In genomic region chr9:105803416-105803815, GRCm38 (mm10) we compare ENCODE assay signal across 20 mouse cellular contexts. TPM values are rescaled to one million over a fixed set of nuclear protein-coding genes. Genes with fewer than 3 reads are reported as not detected.
DNase-seq lines count a peak whose midpoint lies in the region; ATAC-seq and TF ChIP-seq lines count a peak whose summit lies in the region.
"Had no signal": no experiment of that assay in that cellular context is flagged by ENCODE, and none has a peak within 500 bp of the region (broad histone marks: within the 10 kb centered on the region; RNA-seq: fewer than 3 reads in every experiment).

No protein-coding gene starts in this region.

- no peak for TF ChIP-seq EP300 in liver, postnatal 0 days (IDR thresholded peaks at IDR 0.05; ENCODE audit: low read depth)

- no peak overlapping the region for H3K27ac ChIP-seq in liver, postnatal 0 days (ENCODE audit: low read depth)
- H3K27ac ChIP-seq: embryonic facial prominence, embryonic 13.5 days; forebrain, embryonic 12.5 days; hindbrain, embryonic 15.5 days had no signal

- no peak for ATAC-seq in liver, postnatal 0 days
- ATAC-seq in megakaryocyte-erythroid progenitor cell, adult 5-6 weeks (replicated peaks; ENCODE audit: low FRiP score, low TSS enrichment, poor library complexity, severe bottlenecking) = no peak
- ATAC-seq: forebrain, embryonic 16.5 days had no signal

- H3K4me1 ChIP-seq in liver, postnatal 0 days (ENCODE audit: insufficient read depth) = no peaks in the 10 kb centered on the region
- H3K4me1 ChIP-seq: embryonic facial prominence, embryonic 13.5 days; forebrain, embryonic 12.5 days; hindbrain, embryonic 15.5 days had no signal

- no peaks in the 10 kb centered on the region for H3K36me3 ChIP-seq in liver, postnatal 0 days (replicated peaks; ENCODE audit: insufficient read depth, low read length)
- H3K36me3 ChIP-seq in splenic B cell, adult 2 months (ENCODE audit: control insufficient read depth, insufficient read depth, low read length, poor library complexity, severe bottlenecking) = no peaks in the 10 kb centered on the region
- H3K36me3 ChIP-seq: embryonic facial prominence, embryonic 13.5 days; forebrain, embryonic 12.5 days; G1E; heart, embryonic 12.5 days; hindbrain, embryonic 15.5 days had no signal

- no peak overlapping the region for H3K4me3 ChIP-seq in liver, postnatal 0 days (ENCODE audit: low read depth, low read length)
- H3K4me3 ChIP-seq: embryonic facial prominence, embryonic 13.5 days; forebrain, embryonic 12.5 days; heart, embryonic 12.5 days; hindbrain, embryonic 15.5 days had no signal

- no peak overlapping the region for H3K4me2 ChIP-seq in liver, postnatal 0 days (ENCODE audit: low read depth, low read length)
- H3K4me2 ChIP-seq: embryonic facial prominence, embryonic 13.5 days; forebrain, embryonic 12.5 days; heart, embryonic 12.5 days; hindbrain, embryonic 15.5 days had no signal

- no peaks in the 10 kb centered on the region for H3K27me3 ChIP-seq in liver, postnatal 0 days (ENCODE audit: insufficient read depth, low read length)
- no peaks in the 10 kb centered on the region for H3K27me3 ChIP-seq in splenic B cell, adult 2 months (ENCODE audit: control insufficient read depth, insufficient read depth, low read length, poor library complexity, severe bottlenecking)
- H3K27me3 ChIP-seq: embryonic facial prominence, embryonic 13.5 days; forebrain, embryonic 12.5 days; hindbrain, embryonic 15.5 days had no signal

- 34% methylated on average over 8 of the region's 8 CpGs for WGBS in liver, postnatal 0 days (ENCODE audit: insufficient replicate concordance)

- DNase-seq in liver, postnatal 0 days = peak; percentile 22
- no peak for DNase-seq in liver
- DNase-seq in A20 (ENCODE audit: low read depth, low spot score) = peak; percentile 19
- DNase-seq in c-Kit-positive CD71-negative TER-119-negative erythroid progenitor cells, embryonic 14.5 days (ENCODE audit: low read depth) = peak; percentile 8
- peak; percentile 74 for DNase-seq in splenic B cell, adult 2 months (ENCODE audit: low read depth, low spot score)
- DNase-seq in cerebellum, adult 11 months = no peak
- DNase-seq: adrenal gland, adult 8-10 months; adrenal gland, postnatal 36 days; cerebellum, adult 11-12 months; cerebellum, adult 9-10 months; cerebellum, postnatal 25 days; gastrocnemius, postnatal 14 days; heart, postnatal 36 days had no signal

- no peak for TF ChIP-seq CTCF in liver, postnatal 0 days (IDR thresholded peaks at IDR 0.05; ENCODE audit: low read depth)

- H3K9ac ChIP-seq in liver, postnatal 0 days (replicated peaks) = no peak overlapping the region
- H3K9ac ChIP-seq: embryonic facial prominence, embryonic 13.5 days; forebrain, embryonic 12.5 days; heart, embryonic 12.5 days; hindbrain, embryonic 15.5 days had no signal

- no peaks in the 10 kb centered on the region for H3K9me3 ChIP-seq in liver, postnatal 0 days (ENCODE audit: low read length)
- H3K9me3 ChIP-seq: embryonic facial prominence, embryonic 13.5 days; forebrain, embryonic 12.5 days; heart, embryonic 12.5 days; hindbrain, embryonic 15.5 days had no signal

RNA-seq across cellular contexts. Expression of gene Col6a6, which starts 24.5 kb away (rescaled TPM):
- 0.08 and 0.14 TPM in 2 replicates for polyA plus RNA-seq in liver, postnatal 0 days (2015; fragmentation: Nextera tagmentation; extraction: Ambion mirVana)
- total RNA-seq in megakaryocyte-erythroid progenitor cell, adult 5-6 weeks (2014; fragmentation: Nextera tagmentation) = not detected in 2 replicates
- total RNA-seq in megakaryocyte-erythroid progenitor cell, adult 5-6 weeks (2017) = not detected in 2 replicates
- polyA plus RNA-seq: G1E had no signal

Comparison
In these comparisons a context has a peak if more than half of its experiments do, and no peak if none do; other contexts are left out.
1. DNase-seq: peak in liver, postnatal 0 days (single experiment), A20 (single experiment), c-Kit-positive CD71-negative TER-119-negative erythroid progenitor cells, embryonic 14.5 days (single experiment) and splenic B cell, adult 2 months (single experiment); none in liver (single experiment) and cerebellum, adult 11 months (single experiment).